Mouse (Mus musculus) large intestine, adult 2 months (tissue): ENCODE data around the gene Lrrc74b. TPM values are rescaled to one million over a fixed set of nuclear protein-coding genes. Genes with fewer than 3 reads are reported as not detected.
"Not testable (repeated sequence)": the region's sequence is repeated elsewhere in the genome, so short reads cannot be mapped to it uniquely, and the experiment has no call there.

Source experiments
- DNase-seq: peaks from one replicate; pipeline ENCODE4 v3.0.0-alpha.2; 2012; ENCODE audit warnings: low read depth, low spot score
- WGBS: fragments of 180-500 bp; shearing (Covaris S2); methylation state at CpG from one replicate; pipeline ENCODE4 v1.1.7; 2018; 5-methylcytosine and 5-hydroxymethylcytosine counted together
- polyA plus RNA-seq: library from polyadenylated mRNA; depleted of rRNA; stranded (reverse); fragments of >200 nt; gene quantifications from 2 replicates; pipeline ENCODE4 v1.2.3, GENCODE M21; 2012

Gene Lrrc74b
- polyA plus RNA-seq, 1 experiment, result 0.10 TPM

DNA sequence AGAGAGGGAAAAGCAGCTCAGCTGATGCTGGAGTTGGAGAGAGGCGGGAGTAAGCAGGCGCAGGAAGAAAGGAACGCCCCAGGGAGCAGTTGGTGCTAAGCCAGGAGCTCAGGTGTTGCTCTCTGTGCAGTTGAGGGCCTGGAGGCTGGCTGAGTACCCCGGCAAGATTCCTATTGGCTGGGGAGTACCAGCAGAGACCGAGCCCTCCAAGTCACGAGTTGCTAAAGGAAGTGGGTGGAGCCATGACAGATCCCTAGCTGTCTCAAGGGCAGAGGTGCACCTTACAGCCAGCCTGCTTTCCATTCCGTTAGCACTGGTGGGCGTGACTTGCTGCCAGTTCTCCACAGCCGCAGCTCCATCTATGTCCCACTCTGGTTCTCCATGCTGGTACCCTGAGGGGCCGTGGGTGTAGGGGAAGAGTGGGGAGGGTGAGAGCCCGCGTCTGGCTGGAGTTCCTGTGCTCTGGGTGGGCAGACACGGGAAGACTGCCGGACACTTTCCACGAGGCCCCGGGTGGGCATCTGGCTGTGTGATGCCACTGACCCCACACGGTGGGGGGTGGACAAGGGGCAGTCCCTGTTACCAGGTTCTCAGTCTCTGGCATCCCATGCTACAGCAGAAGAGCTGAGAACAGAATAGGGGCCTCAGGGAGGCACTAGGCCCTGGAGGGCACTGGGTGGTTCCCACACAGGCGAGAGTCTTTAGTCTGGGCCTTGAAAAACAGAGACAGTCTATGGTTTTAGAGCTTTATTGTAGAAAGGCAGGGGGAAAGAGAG, 6.9 kb downstream of the Lrrc74b start:
- 12% methylated on average over 18 of the region's 18 CpGs for WGBS
- peak; percentile 61 for DNase-seq

DNA sequence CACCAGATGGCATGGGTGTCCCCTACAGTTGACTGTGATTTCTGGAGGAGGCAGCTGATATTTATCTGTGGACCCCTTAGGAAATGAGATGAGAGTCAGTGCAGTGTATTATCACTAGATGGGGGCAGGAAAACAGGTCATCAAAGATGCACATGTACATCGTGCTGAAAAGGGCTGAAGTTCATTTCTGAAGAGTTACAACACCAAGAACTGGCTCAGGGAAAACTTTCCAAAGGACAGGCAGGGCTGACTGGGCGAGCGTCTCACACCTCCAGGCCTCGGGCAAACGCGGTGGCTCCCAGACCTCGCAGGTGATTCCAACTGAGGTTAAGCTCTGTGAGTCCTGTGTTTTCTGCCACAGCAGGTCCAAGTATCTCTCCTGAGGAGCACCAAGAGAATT, 8.2 kb downstream of the Lrrc74b start:
- DNase-seq, result no peak
- 80% methylated on average over 7 of the region's 7 CpGs for WGBS

DNA sequence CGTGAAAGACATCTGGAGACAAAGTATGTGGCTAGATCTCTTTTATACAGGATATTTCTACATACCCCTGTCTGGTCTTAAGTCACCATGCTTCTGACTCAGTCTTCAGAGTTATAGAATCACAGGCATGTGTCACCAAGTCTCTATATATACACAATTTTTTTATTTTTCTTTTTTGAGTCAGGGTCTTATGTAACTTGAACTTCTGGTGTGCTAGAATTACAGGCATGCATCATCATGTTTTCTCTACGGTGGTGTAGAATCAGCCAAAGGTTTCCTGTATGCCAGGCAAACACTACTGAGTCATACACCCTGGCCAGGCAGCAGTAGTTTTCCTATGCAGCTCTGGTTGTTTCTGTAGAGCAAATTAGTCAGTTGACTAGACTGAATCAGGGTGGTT, 18.4 kb downstream of the Lrrc74b start:
- WGBS, result 55% methylated on average over 2 of the region's 2 CpGs
- DNase-seq, result no peak

DNA sequence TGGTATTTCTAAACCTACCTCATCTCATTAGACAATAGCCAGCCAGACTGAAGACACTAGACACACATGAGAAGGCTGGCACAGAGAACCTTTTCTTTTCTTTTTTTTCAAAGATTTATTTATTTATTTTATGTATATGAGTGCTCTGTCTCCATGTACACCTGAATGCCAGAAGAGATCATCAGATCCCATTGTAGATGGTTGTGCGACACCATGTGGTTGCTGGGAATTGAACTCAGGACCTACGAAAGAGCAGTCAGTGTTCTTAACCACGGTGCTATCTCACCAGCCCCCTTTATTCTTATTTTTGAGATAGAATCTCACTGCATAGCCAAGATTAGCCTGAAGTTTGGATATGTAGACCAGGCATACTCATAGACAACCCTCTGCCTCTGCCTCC, 24.5 kb downstream of the Lrrc74b start:
- DNase-seq, result no peak
- 88% methylated on average over 3 of the region's 3 CpGs for WGBS

DNA sequence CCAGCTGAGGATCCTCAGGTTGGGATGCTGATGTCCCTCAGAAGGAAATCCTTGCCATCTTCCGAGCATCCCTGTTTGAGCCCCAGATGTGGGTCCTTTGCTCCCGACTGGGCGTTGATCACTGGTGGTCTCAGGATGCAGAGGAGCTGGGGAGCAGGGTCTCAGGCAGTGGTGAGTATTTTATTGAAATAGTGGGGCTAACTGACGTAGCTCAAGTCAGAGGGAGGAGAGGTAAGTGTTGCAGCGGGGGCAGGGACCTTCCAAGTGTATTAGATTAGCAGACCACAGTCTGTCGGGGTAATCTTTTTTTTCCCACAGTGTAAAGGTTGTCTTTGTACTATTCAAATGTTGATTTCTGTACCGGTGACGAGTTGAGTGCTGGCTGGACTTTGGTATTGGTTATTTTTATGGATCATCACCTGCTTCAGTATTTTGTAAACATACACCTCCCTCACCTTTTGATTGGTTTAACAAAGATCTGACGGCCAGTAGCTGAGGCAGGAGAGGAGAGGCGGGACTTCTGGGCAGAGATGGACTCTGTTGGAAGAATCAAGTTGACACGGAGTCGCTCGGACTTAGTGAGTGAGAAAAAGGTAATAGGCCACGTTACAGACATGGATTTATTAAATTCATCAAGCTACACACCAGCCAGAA, 28.2 kb downstream of the Lrrc74b start:
- WGBS, result 45% methylated on average over 14 of the region's 14 CpGs
- no peak for DNase-seq

DNA sequence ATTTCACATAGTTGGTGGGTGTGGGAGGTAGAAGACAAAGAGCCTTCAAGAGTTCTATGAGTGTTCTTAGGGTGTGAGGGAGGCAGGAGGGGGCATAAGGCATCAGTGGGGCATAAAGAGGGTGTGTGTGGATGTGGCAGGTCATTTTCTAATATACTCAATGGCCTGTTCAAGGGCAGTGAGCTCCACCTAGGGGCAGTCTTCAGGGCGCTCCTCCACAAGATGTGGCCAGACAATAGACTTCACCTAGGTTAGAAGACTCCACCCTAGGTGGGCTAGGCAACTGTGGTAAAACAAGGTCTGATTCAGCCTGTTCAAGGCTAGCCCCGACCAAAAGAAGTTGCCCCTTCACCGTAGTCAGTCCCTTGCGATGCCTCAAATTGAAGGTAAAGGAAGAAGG, 28.8 kb downstream of the Lrrc74b start:
- WGBS, result 56% methylated on average over 4 of the region's 4 CpGs

DNA sequence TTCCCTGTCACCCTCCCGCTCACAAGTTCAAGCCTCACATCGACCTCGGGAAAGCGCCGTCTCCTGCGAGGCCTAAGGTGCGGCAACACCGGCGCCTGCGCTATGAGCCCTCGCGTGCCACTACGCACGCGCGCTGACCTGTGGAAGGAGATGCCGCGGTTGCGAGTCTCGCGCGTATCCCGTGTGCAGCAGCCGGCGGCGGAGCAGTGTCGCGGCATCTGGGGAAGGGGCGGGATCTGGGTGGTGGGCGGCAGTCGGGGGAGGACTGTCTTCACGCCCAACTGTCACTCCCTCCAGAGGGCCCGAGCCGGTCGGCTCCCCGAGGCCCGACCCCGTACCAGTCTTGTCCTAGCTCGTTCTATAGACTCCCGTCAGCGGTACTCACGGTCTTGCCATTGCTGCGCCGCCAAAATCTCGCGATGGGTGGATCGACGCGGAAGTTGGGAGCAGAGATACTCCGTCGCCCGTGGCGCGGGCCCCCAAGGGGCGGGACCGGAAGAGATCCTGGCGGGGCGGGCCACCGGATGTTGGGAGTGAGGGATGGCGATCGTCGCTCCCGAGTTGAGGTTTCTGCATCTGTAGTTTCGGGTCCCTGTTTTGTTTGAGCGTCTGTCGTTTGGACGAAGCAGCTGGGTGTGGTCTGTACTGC, 30.3 kb downstream of the Lrrc74b start, which contains the start of gene Thap7:
TSS of gene Thap7 (minus strand) at position 497 of the 649 bp plus-strand sequence.
- DNase-seq, result peak; percentile 88
- under 1% methylated on average over 67 of the region's 67 CpGs for WGBS

More for the DNA sequence above, 28.8 kb downstream of the Lrrc74b start:
- DNase-seq, result no peak

DNA sequence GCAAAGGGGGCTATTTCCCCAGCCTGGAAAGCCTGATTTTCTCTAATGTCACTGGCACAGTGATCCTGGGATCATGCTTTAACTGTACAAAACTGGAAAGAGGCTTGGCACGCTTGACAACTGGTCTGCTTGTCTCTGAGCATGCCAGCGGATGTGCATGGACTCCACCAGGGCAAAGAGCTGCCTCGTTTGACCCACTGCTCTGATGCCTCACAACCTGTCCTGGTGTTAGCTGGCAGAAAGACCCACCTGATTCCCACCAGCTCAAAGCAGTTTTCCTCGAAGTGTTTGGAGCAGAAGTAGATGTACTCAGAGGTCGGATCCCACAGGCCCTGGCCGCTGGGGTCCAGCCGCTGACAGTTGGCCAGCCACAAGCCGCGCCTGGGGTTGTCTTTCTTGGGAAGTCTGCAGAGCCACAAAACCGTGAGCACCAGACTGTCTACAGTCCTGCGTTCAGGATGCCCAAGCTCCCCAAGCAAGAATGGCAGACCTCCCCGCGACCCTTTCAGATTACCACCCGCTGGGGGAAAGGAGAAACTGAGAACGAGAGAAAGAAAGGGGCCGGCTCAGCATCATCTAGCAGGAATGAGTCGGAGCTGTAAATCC, 31.0 kb downstream of the Lrrc74b start:
- WGBS, result 6% methylated on average over 17 of the region's 17 CpGs
- DNase-seq, result no peak

DNA sequence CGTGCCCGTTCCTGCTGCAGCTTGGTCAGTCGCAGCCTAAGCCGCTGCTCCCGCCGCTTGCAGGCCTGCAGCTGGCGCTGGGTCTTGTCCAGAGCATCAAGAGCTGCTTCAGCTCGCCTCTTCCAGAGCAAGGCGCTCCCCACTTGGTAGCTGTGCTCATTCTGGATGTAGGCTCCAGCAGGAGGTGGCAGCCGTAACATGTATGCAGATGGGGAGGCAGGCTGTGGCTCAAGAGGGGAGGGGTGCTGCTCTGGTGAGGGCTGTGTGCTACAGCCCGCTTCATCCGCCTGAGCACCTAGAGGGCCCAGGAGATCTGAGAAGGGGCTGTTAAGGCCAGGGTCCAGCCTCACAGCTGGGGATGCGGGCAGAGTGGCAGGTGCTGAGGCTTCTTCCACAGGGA, 32.8 kb downstream of the Lrrc74b start:
- DNase-seq, result no peak
- 95% methylated on average over 13 of the region's 13 CpGs for WGBS

DNA sequence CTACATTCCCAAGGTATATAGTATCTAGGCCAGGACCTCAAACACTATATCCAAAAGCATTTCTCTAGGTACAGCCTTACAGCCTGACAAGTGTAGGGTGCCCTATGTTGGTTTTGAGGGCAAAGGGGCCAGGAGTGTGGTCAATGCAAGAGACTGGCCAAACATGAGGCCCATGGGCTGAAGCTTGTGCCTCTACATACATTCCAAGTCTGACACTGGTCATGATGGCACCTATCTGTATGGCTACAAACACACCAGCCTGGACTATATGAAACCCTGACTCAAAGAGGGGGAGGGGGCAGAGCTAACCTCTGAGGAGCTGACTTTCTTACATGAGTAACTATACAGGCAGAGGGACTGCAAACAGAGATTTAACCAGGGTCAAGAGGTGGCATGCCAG, 33.4 kb downstream of the Lrrc74b start:
- no peak for DNase-seq

DNA sequence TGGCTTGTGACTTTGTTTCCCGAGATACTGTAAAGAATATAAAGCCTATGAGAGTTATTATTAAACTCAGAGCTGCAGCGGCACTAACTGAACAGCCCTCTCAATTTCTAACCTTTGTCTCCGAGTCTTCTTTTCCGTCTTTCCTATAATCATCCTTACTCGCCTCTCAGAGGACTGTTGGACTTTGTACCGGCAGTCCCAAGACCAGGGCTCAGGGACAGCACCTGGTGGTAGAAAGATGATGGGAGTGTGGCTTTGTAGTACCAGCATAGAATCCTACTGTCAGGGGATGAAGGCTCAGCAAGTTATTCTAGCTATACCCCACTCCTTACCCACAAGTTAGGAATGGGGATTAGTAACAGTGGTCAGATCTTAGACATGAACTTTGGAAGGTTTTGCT, 34.8 kb downstream of the Lrrc74b start:
- WGBS, result 48% methylated on average over 6 of the region's 6 CpGs
- no peak for DNase-seq

DNA sequence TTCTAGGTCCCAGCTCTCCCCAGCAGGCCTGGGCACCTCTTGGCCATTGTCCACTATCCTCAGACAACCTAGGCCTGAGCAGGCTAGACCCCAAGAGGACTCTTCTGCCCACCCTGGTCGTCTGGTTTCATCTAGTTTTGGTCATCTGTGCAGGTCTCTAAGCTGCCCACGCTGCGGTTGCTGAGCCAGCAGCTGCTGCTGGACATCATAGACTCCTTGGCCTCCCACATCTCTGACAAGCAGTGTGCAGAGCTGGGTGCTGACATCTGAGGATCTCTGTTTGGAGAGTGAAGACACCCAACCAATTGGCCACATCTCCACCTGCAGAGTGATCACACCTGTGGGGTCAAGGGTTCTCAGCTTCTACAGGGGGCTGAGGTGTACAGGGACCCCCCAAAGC, 35.5 kb downstream of the Lrrc74b start:
- no peak for DNase-seq
- 85% methylated on average over 3 of the region's 3 CpGs for WGBS

DNA sequence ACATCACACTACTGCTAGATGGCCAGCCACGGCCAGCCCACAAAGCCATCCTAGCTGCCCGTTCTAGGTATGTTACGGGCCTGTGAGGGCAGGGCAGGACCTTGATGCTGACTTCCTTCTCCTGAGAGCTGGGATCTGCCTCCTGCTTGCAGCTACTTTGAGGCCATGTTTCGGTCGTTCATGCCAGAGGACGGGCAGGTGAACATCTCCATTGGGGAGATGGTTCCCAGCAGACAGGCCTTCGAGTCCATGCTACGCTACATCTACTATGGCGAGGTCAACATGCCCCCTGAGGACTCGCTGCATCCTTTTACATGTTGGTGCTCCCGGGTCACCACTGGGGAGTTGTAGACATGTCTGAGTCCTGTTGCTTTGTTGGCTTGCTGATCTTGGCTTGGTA, 36.9 kb downstream of the Lrrc74b start:
- WGBS, result 93% methylated on average over 11 of the region's 11 CpGs
- no peak for DNase-seq

DNA sequence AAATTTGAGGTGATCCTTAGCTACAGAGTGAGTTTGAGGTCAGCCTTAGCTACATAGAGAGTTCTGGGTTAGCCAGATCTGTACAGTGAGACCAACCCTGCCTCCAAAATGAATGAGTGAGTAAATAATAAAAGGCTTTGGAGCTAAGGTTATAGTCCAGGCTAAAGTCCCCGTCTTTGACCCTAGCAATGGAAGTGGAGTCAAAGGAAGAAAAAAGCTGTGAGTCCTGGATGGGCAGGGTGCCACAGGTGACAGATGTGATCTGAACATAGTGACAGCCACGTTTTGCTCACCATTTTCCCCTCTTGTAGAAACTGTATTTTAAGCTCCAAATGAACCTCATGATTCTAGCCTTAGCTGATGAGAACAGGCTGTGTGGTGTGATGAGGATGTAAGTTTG, 42.1 kb downstream of the Lrrc74b start:
- DNase-seq, result no peak
- WGBS, result 74% methylated on average over 2 of the region's 2 CpGs

DNA sequence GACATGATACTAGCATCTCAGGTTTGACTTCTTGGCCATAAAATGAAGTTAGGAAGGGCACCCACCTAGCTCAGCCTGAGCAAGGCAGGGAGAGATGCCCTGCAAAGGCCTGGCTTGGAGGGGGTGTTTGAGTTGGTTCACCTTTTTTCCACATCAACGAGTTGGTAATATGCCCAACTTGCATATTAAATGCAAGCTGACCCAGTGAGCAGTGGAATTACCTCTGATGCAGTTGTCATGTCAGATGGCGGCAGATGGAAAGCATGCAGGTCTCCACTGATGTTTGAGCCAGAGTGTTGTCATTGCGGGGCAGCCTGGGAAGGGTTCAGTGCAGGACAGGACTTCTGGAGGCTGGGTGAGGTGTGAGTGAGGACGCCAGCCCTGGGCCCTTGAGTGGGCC, 49.6 kb downstream of the Lrrc74b start:
- DNase-seq, result no peak
- WGBS, result 93% methylated on average over 4 of the region's 4 CpGs

DNA sequence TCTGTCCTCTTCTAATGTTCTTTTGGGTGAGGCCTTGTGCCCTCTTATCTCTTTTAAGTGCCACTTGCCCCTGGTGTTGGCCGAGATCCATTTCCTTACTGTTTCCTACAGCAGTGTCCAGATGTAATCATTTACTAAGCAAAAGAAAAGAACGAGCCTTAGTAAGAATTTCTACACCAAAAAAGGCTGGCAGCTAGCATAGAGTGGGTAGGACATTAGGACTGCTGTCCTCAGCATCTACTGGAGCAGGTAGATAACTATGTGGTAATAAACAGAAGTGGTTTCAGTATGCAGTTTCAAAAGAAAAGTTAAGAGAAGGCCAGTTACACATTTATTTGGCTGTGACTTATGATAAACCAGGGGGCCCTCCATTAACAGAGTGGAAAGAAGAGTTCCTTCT, 50.4 kb downstream of the Lrrc74b start:
- WGBS, result 23% methylated on average over 2 of the region's 2 CpGs

DNA sequence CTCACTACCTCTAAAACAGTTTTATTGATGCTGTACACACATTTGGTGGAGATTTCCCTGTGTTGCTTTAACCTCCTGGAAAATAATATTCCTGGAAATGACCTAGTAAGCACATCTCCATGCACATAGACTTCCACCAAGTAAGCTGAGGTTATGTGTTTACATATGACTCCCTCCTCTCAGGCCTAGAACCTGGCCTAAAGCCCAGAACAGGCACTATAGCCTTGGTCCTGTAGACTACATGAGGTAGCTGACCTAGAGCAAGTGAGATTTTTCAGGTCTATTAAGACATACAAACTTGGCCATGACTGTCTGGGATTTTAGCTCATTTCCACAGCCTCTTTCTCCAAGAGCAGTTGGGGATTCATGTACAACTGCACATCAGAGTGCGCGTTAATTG, 50.9 kb downstream of the Lrrc74b start:
- DNase-seq, result no peak
- WGBS, result 84% methylated on average over 2 of the region's 2 CpGs

More for the DNA sequence above, 50.4 kb downstream of the Lrrc74b start:
- no peak for DNase-seq

DNA sequence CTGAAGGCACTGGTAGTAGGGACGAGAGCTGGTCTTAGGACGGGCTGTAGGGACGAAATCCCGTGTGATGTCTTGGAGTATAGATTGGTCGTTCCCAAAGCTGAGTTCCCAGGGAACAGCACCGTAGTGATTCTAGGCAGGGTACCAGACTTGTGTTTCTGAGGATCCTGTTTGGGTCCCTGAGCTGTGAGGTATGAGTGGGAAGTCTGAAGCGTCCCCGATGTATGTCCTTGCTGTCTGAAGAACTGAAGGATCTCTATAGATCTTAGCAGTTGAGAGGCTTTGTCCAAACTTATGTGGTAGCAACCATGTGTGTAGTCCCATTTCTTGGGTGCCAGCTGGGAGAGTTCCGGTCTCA, 51.8 kb downstream of the Lrrc74b start:
- WGBS, result 3% methylated on average over 9 of the region's 9 CpGs
- no peak for DNase-seq

DNA sequence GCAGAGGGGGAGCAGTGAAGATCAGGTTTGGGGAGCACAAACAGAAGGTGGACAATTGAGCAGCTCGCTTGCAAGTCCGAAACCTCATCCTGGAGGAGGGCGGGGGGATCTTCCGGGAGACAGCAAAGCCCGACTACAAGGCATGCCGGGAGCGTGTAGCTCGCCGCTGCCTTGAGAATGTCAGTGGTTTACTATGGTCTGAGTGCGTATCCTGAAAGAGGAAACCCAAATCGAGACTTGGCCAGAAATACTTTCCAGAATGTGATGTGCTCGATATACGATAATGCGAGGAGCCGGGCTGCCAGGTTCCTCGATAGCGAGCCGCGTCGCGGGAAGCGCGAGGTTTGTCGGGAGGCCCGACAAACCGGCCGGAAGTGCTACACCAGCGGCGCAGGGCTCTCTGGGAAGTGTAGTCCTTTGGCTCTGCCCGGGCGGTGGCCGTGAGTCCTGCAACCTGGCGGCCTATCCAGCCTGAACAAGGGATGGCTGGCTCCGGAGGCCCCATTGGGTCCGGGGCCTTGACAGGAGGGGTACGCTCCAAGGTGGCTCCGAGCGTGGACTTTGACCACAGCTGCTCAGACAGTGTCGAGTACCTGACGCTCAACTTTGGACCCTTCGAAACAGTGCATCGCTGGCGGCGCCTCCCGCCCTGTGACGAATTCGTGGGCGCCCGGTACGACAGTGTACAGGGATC, 52.4 kb downstream of the Lrrc74b start, which contains the start of gene Lztr1:
TSS of gene Lztr1 (plus strand) at position 143 of the 694 bp plus-strand sequence.
- DNase-seq, result peak; percentile 80
- under 1% methylated on average over 50 of the region's 50 CpGs for WGBS

DNA sequence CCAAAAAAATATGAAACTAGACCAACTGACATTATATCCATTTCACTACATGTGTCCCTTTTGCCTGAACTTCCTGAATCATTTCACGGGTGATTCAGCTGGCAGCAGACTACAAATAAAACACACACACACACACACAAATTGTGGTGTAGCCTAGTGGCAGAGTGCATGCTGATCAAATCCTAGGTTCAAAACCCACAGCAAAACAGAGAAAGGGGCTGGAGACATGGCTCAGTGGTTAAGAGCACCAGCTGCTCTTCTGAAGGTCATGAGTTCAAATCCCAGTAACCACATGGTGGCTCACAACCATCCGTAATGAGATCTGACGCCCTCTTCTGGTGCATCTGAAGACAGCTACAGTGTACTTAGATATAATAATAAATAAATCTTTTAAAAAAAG, 53.0 kb downstream of the Lrrc74b start:
- DNase-seq, result not testable (repeated sequence)
- 7% methylated on average over 3 of the region's 3 CpGs for WGBS
